Mouse (Mus musculus) forebrain, embryonic 16.5 days (tissue): ENCODE data around the gene Zmiz1. TPM values are rescaled to one million over a fixed set of nuclear protein-coding genes. Genes with fewer than 3 reads are reported as not detected.

Experiments used
- ATAC-seq: fragments of 200-750 bp; cut with Nextera tagmentation; 2 replicates; pipeline ENCODE4 v1.8.0; 2017; ENCODE audit warnings: mild to moderate bottlenecking, moderate library complexity
- H3K27ac ChIP-seq: fragments of 300-500 bp; sonication (generic); 2 replicates; pipeline ENCODE4 v1.5.1; 2014; ENCODE audit warnings: low read length, control low read depth
- H3K27me3 ChIP-seq: fragments of 300-500 bp; sonication (generic); replicated peaks from 2 replicates; pipeline ENCODE4 v1.6.1; 2014; ENCODE audit warnings: low read length; ENCODE audit not compliant: control insufficient read depth, insufficient read depth
- H3K36me3 ChIP-seq: fragments of 300-500 bp; sonication (generic); 2 replicates; pipeline ENCODE4 v1.6.1; 2014; ENCODE audit not compliant: control insufficient read depth, insufficient read depth
- H3K4me1 ChIP-seq: fragments of 300-500 bp; sonication (generic); replicated peaks from 2 replicates; pipeline ENCODE4 v1.6.1; 2014; ENCODE audit warnings: low read length; ENCODE audit not compliant: control insufficient read depth, insufficient read depth
- H3K4me2 ChIP-seq: fragments of 300-500 bp; sonication (generic); 2 replicates; pipeline ENCODE4 v1.6.1; 2014; ENCODE audit warnings: mild to moderate bottlenecking, low read length, control low read depth
- H3K4me3 ChIP-seq: fragments of 300-500 bp; sonication (generic); replicated peaks from 2 replicates; pipeline ENCODE4 v1.5.1; 2014; ENCODE audit warnings: mild to moderate bottlenecking, low read length, control low read depth
- H3K9ac ChIP-seq: fragments of 300-500 bp; sonication (generic); replicated peaks from 2 replicates; pipeline ENCODE4 v1.6.1; 2014; ENCODE audit warnings: low read depth, low read length, control low read depth
- H3K9me3 ChIP-seq: fragments of 300-500 bp; sonication (generic); 2 replicates; pipeline ENCODE4 v1.6.1; 2016; ENCODE audit warnings: low read length; ENCODE audit not compliant: control insufficient read depth
- WGBS: fragments of 180-500 bp; shearing (Covaris S2); extraction: QIAGEN DNeasy Blood & Tissue Kit; methylation state at CpG from one replicate; pipeline ENCODE4 v1.1.7; 2014; 5-methylcytosine and 5-hydroxymethylcytosine counted together
- polyA plus RNA-seq: library from polyadenylated mRNA; unstranded; fragments of >200 nt; fragmentation: Nextera tagmentation; extraction: Ambion mirVana; gene quantifications from 2 replicates; pipeline ENCODE4 v1.2.1, GENCODE M21; 2015

Gene Zmiz1
- polyA plus RNA-seq, 1 experiment from 2014 or later, result 56.6 TPM

GRCm38 (mm10) chr14:25502355-25502754 lies 43.4 kb downstream of the Zmiz1 start:
- H3K9ac ChIP-seq, result no peak overlapping the region
- H3K4me3 ChIP-seq, result no peak overlapping the region
- no peaks in the 10 kb centered on the region for H3K27me3 ChIP-seq
- peaks cover 8% of the 10 kb centered on the region for H3K36me3 ChIP-seq
- peaks cover 26% of the 10 kb centered on the region for H3K4me1 ChIP-seq
- H3K27ac ChIP-seq, result no peak overlapping the region
- H3K9me3 ChIP-seq, result no peaks in the 10 kb centered on the region
- 87% methylated on average over 3 of the region's 3 CpGs for WGBS
- no peak for ATAC-seq
- H3K4me2 ChIP-seq, result no peak overlapping the region

- Histone ChIP-seq H3K27me3 (no peaks in the 10 kb centered on the region), H3K4me2 (no peak overlapping the region), H3K27ac (no peak overlapping the region), H3K9ac (no peak overlapping the region), H3K9me3 (no peaks in the 10 kb centered on the region), H3K36me3 (peaks cover 8% of the 10 kb centered on the region), H3K4me3 (no peak overlapping the region), H3K4me1 (peaks cover 7% of the 10 kb centered on the region)
- WGBS, result 83% methylated on average over 3 of the region's 3 CpGs
- ATAC-seq, result no peak
Observed at GRCm38 (mm10) chr14:25504241-25504640, 45.3 kb downstream of the Zmiz1 start.

GRCm38 (mm10) chr14:25505201-25505671 lies 46.3 kb downstream of the Zmiz1 start:
- Histone ChIP-seq H3K9ac (no peak overlapping the region), H3K27me3 (no peaks in the 10 kb centered on the region), H3K4me1 (peaks cover 3% of the 10 kb centered on the region), H3K9me3 (no peaks in the 10 kb centered on the region), H3K36me3 (peaks cover 8% of the 10 kb centered on the region), H3K27ac (no peak overlapping the region), H3K4me2 (no peak overlapping the region), H3K4me3 (no peak overlapping the region)
- ATAC-seq, result no peak
- WGBS, result 84% methylated on average over 6 of the region's 6 CpGs

GRCm38 (mm10) chr14:25508111-25508756 lies 49.2 kb downstream of the Zmiz1 start:
- ATAC-seq, result no peak
- H3K4me2 ChIP-seq, result no peak overlapping the region
- H3K27ac ChIP-seq, result no peak overlapping the region
- no peaks in the 10 kb centered on the region for H3K9me3 ChIP-seq
- H3K4me1 ChIP-seq, result peaks cover 30% of the 10 kb centered on the region
- 77% methylated on average over 13 of the region's 13 CpGs for WGBS
- no peak overlapping the region for H3K9ac ChIP-seq
- peaks cover 8% of the 10 kb centered on the region for H3K36me3 ChIP-seq
- no peak overlapping the region for H3K4me3 ChIP-seq
- no peaks in the 10 kb centered on the region for H3K27me3 ChIP-seq

GRCm38 (mm10) chr14:25508757-25509139 lies 49.8 kb downstream of the Zmiz1 start:
- peaks cover 34% of the 10 kb centered on the region for H3K4me1 ChIP-seq
- no peak overlapping the region for H3K9ac ChIP-seq
- H3K4me3 ChIP-seq, result no peak overlapping the region
- no peaks in the 10 kb centered on the region for H3K9me3 ChIP-seq
- H3K27ac ChIP-seq, result no peak overlapping the region
- ATAC-seq, result no peak
- H3K4me2 ChIP-seq, result no peak overlapping the region
- peaks cover 6% of the 10 kb centered on the region for H3K36me3 ChIP-seq
- WGBS, result 90% methylated on average over 5 of the region's 5 CpGs
- no peaks in the 10 kb centered on the region for H3K27me3 ChIP-seq

GRCm38 (mm10) chr14:25509450-25510129 lies 50.6 kb downstream of the Zmiz1 start:
- WGBS, result 91% methylated on average over 20 of the region's 20 CpGs
- ATAC-seq, result no peak
- H3K9ac ChIP-seq, result no peak overlapping the region
- no peak overlapping the region for H3K4me2 ChIP-seq
- no peaks in the 10 kb centered on the region for H3K9me3 ChIP-seq
- H3K4me1 ChIP-seq, result peaks cover 37% of the 10 kb centered on the region
- H3K36me3 ChIP-seq, result no peaks in the 10 kb centered on the region; the same call in 1 of the 2 replicates
- H3K27me3 ChIP-seq, result no peaks in the 10 kb centered on the region
- no peak overlapping the region for H3K27ac ChIP-seq
- H3K4me3 ChIP-seq, result no peak overlapping the region

- ATAC-seq, result no peak
- Histone ChIP-seq H3K4me1 (peaks cover 43% of the 10 kb centered on the region), H3K4me2 (no peak overlapping the region), H3K9ac (no peak overlapping the region), H3K27ac (no peak overlapping the region), H3K9me3 (no peaks in the 10 kb centered on the region), H3K27me3 (no peaks in the 10 kb centered on the region), H3K36me3 (no peaks in the 10 kb centered on the region; the same call in 1 of the 2 replicates), H3K4me3 (no peak overlapping the region)
- 84% methylated on average over 3 of the region's 3 CpGs for WGBS
Observed at GRCm38 (mm10) chr14:25510362-25510761, 51.4 kb downstream of the Zmiz1 start.

GRCm38 (mm10) chr14:25510987-25511386 lies 52.0 kb downstream of the Zmiz1 start:
- ATAC-seq, result no peak
- no peaks in the 10 kb centered on the region for H3K36me3 ChIP-seq
- peaks cover 47% of the 10 kb centered on the region for H3K4me1 ChIP-seq
- whole genome bisulfite sequencing, result 69% methylated on average over 7 of the region's 7 CpGs
- no peaks in the 10 kb centered on the region for H3K27me3 ChIP-seq
- no peak overlapping the region for H3K27ac ChIP-seq
- H3K9ac ChIP-seq, result no peak overlapping the region
- no peaks in the 10 kb centered on the region for H3K9me3 ChIP-seq
- no peak overlapping the region for H3K4me2 ChIP-seq
- H3K4me3 ChIP-seq, result no peak overlapping the region

- H3K4me2 ChIP-seq, result no peak overlapping the region
- H3K9ac ChIP-seq, result no peak overlapping the region
- peaks cover 48% of the 10 kb centered on the region for H3K4me1 ChIP-seq
- H3K27me3 ChIP-seq, result no peaks in the 10 kb centered on the region
- ATAC-seq, result no peak
- no peaks in the 10 kb centered on the region for H3K36me3 ChIP-seq
- H3K4me3 ChIP-seq, result no peak overlapping the region
- WGBS, result 60% methylated on average over 3 of the region's 3 CpGs
- H3K27ac ChIP-seq, result no peak overlapping the region
- no peaks in the 10 kb centered on the region for H3K9me3 ChIP-seq
Observed at GRCm38 (mm10) chr14:25511564-25511963, 52.6 kb downstream of the Zmiz1 start.
